Mouse (Mus musculus) spleen, adult 2 months (tissue): Measurements from ENCODE around the gene Gm28230. TPM values are rescaled to one million over a fixed set of nuclear protein-coding genes. Genes with fewer than 3 reads are reported as not detected.

Experiments used
- DNase-seq, 2 experiments: peaks; one replicate each; pipeline versions ENCODE4 v3.0.0 to v3.0.0-alpha.2; 2012 to 2021; ENCODE audit warnings: low spot score in 2 of 2, low read depth in 1 of 2
- H3K27ac ChIP-seq: fragments of 200-500 bp; 2 replicates; pipeline ENCODE4 v1.5.1; 2012; ENCODE audit warnings: low read length, inconsistent platforms; ENCODE audit not compliant: insufficient read depth
- H3K27me3 ChIP-seq: fragments of 200-500 bp; 2 replicates; pipeline ENCODE4 v1.6.1; 2012; ENCODE audit warnings: mild to moderate bottlenecking, moderate library complexity, low read length, inconsistent platforms; ENCODE audit not compliant: control insufficient read depth, insufficient read depth
- H3K36me3 ChIP-seq: fragments of 200-500 bp; 2 replicates; pipeline ENCODE4 v1.6.1; 2012; ENCODE audit warnings: mild to moderate bottlenecking, low read length, inconsistent platforms; ENCODE audit not compliant: control insufficient read depth, insufficient read depth
- H3K4me1 ChIP-seq: fragments of 200-500 bp; 2 replicates; pipeline ENCODE4 v1.6.1; 2011; ENCODE audit warnings: inconsistent platforms; ENCODE audit not compliant: control insufficient read depth, insufficient read depth, insufficient read length
- H3K4me3 ChIP-seq: fragments of 200-500 bp; 2 replicates; pipeline ENCODE4 v1.5.1; 2011; ENCODE audit warnings: mild to moderate bottlenecking, inconsistent platforms; ENCODE audit not compliant: insufficient read depth, insufficient read length; ENCODE audit errors: extremely low read depth
- CTCF ChIP-seq: fragments of 200-500 bp; IDR thresholded peaks from 2 replicates; pipeline ENCODE4 v1.5.1; 2011; ENCODE audit warnings: mild to moderate bottlenecking, inconsistent platforms; ENCODE audit not compliant: insufficient read depth, insufficient read length, insufficient replicate concordance; ENCODE audit errors: extremely low read depth
- POLR2A ChIP-seq: fragments of 200-500 bp; IDR thresholded peaks from 2 replicates; pipeline ENCODE4 v1.6.1; 2011; ENCODE audit warnings: low read depth, low read length, inconsistent platforms
- WGBS: fragments of 180-500 bp; shearing (Covaris S2); methylation state at CpG from one replicate; pipeline ENCODE4 v1.1.7; 2018; 5-methylcytosine and 5-hydroxymethylcytosine counted together
- polyA plus RNA-seq: library from polyadenylated mRNA; depleted of rRNA; stranded (reverse); fragments of >200 nt; gene quantifications from 2 replicates; pipeline ENCODE4 v1.2.3, GENCODE M21; 2012; rRNA removed

The Gm28230 gene
- polyA plus RNA-seq, 1 experiment, result not detected

DNA sequence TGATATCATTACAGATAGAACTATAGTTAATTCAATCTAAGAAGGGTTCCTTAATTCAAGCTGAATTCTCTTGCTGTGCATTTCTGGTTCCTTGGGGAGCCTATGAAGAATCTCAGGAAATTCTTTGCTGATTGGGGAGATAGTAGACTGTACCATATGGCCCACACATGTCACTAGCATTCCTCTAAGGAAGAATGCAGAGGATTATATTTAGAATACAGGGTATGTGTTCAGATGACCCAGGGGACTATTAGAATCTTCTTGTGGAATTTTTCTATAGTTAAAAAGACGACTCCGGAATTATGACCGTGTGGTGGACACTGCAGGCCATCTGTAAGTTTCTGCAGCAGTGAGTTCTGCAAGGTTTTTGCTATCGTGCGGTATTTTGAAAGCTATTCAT, 54.9 kb downstream of the Gm28230 start:
- WGBS, result 93% methylated on average over 5 of the region's 5 CpGs

GRCm38 (mm10) chr2:74795531-74795930, 69.0 kb downstream of the Gm28230 start:
- no peak for TF ChIP-seq POLR2A
- no peak for TF ChIP-seq CTCF
- 75% methylated on average over 7 of the region's 7 CpGs for WGBS
- H3K27me3 ChIP-seq, result no peaks in the 10 kb centered on the region

More for the DNA sequence above, 54.9 kb downstream of the Gm28230 start:
- TF ChIP-seq CTCF, result no peak
- no peak for TF ChIP-seq POLR2A
- no peak for DNase-seq
- no peak overlapping the region for H3K27ac ChIP-seq
- no peaks in the 10 kb centered on the region for H3K27me3 ChIP-seq
- H3K4me3 ChIP-seq, result no peak overlapping the region
- H3K36me3 ChIP-seq, result no peaks in the 10 kb centered on the region
- no peaks in the 10 kb centered on the region for H3K4me1 ChIP-seq

More at GRCm38 (mm10) chr2:74795531-74795930, 69.0 kb downstream of the Gm28230 start:
- Histone ChIP-seq H3K36me3 (no peaks in the 10 kb centered on the region), H3K4me1 (no peaks in the 10 kb centered on the region), H3K4me3 (no peak overlapping the region), H3K27ac (no peak overlapping the region)
- DNase-seq, result no peak

Other genes with a start within 250 kb of the Gm28230 start
- gene Lnpk, start 147.3 kb upstream of the Gm28230 start, polyA plus RNA-seq, result 2.7 and 3.0 TPM in 2 replicates
- gene Evx2, start 67.2 kb upstream of the Gm28230 start, polyA plus RNA-seq, result not detected in 2 replicates
- not detected in 2 replicates for gene Hoxd13, start 58.4 kb upstream of the Gm28230 start, polyA plus RNA-seq
- not detected in 2 replicates for gene Hoxd12, start 51.7 kb upstream of the Gm28230 start, polyA plus RNA-seq
- gene Hoxd11, start 47.2 kb upstream of the Gm28230 start, polyA plus RNA-seq, result not detected in 2 replicates
- gene Hoxd10, start 34.8 kb upstream of the Gm28230 start, polyA plus RNA-seq, result not detected in 2 replicates
- gene Hoxd9, start 29.0 kb upstream of the Gm28230 start, polyA plus RNA-seq, result 0.04 and 0.06 TPM in 2 replicates
- 0.32 and 0.41 TPM in 2 replicates for gene Hoxd8, start 22.1 kb upstream of the Gm28230 start, polyA plus RNA-seq
- not detected in 2 replicates for gene Hoxd3, start 14.8 kb upstream of the Gm28230 start, polyA plus RNA-seq
- 0.29 and 0.41 TPM in 2 replicates for gene Hoxd4, start 14.8 kb upstream of the Gm28230 start, polyA plus RNA-seq
- gene Hoxd1, start 36.3 kb downstream of the Gm28230 start, polyA plus RNA-seq, result not detected in 2 replicates
- gene Mtx2, start 99.1 kb downstream of the Gm28230 start, polyA plus RNA-seq, result 15.7 and 24.5 TPM in 2 replicates